Mouse (Mus musculus): ENCODE data around the gene Sh3pxd2a.

Sh3pxd2a gene

DNA sequence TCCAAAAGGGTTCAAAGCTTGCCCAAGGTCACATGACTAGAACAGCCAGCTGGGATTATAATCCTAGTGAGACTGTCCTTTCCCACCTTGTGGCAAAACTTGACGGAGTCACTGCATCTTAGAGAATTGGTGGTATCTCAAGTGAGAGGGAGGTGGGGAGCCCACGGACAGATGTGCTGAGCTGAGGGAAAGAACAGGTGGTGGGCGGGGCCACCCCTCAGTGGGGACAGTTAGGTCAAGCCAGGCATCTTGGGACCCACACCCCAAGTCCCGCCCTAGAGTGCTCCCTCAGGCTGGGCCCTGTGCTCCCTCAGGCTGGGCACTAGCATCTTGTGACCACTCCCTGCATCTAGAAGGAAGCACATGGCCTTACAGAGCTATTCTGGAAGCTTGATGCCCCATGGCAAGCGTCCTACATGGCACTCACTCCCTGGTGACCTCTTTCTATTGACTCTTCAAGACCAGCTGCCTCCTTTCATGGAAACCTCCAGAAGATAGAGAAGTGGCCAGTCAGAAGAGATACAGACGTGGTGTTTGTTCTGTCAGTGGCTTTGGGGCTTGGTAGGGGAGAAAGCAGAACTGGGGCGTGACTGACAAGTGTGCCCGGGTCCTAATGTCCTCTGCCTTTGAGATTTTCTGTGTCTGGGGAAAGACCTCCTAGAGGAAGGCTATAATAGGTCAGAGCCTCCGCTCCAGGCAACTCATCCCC is 24.3 kb downstream of the Sh3pxd2a start:
- WGBS, result 88% methylated on average over 9 of the region's 9 CpGs

DNA sequence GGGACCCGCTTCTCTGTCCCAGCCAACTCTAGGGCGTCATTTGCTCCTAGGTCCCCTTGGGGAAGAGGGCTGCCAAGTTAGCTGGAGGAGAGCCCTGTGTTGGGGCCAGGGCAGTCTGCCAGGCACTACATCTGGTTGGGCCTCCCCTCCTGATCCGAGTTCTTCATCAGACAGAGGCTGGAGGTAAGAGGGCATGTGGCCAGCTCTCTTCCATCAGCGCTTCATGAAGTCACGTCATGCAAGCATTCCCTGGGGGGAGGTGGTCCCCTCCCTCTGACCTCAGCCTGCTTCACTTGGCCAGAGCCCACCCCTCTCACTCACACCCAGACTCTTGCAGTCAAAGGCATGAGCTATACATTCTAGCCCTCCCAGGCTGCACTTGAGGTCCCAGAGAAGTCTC is 25.8 kb downstream of the Sh3pxd2a start:
- WGBS, result 50% methylated on average over 5 of the region's 5 CpGs

- 98% methylated on average over 4 of the region's 4 CpGs for WGBS
Measured at GRCm38 (mm10) chr19:47437040-47437439, 27.2 kb downstream of the Sh3pxd2a start.

DNA sequence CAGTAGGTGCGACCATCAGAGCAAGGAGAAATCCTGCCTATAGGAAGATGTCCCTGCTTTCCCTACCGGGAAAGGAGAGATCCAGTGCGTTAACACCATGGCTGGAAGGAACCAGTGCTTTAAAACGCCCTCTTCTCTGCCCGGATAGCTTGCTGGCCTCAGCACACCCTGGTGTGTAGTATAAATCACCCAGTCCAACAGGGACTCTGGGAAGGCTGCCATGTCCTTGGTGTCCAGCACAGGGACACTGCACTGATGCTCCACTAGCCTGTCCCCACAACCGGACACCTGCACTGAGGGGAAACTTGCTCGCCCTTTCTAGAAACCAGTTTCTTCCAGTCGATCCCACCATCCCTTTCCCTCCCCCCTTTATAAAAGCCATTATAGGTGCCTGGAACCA is 28.0 kb downstream of the Sh3pxd2a start:
- WGBS, result 95% methylated on average over 8 of the region's 8 CpGs

DNA sequence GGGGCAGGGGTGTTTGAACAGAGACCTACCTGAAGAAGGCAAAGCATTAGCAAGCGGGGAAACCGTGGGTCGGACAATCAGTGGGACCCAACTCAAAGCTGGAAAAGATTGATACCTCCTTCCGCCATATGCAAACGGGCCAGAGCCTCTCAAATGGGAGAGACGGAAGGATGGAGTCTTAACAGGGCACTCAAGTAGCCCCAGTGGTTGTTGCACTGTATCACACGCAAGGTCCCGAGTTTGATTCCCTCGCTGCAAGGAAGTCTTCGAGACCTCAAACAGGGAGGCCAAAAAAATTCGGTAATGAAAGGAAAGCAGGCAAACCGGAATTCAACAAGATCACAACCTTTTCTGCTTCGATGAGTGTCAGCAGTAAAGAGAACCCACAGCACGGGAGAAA is 29.5 kb downstream of the Sh3pxd2a start:
- 97% methylated on average over 14 of the region's 14 CpGs for WGBS

GRCm38 (mm10) chr19:47432339-47432738 is 31.9 kb downstream of the Sh3pxd2a start:
- WGBS, result 67% methylated on average over 10 of the region's 10 CpGs

GRCm38 (mm10) chr19:47431189-47431931 is 32.8 kb downstream of the Sh3pxd2a start:
- WGBS, result 89% methylated on average over 11 of the region's 11 CpGs

- WGBS, result 98% methylated on average over 2 of the region's 2 CpGs
Measured at GRCm38 (mm10) chr19:47430160-47430559, 34.0 kb downstream of the Sh3pxd2a start.

- WGBS, result 68% methylated on average over 3 of the region's 3 CpGs
Measured at GRCm38 (mm10) chr19:47429245-47429644, 35.0 kb downstream of the Sh3pxd2a start.

DNA sequence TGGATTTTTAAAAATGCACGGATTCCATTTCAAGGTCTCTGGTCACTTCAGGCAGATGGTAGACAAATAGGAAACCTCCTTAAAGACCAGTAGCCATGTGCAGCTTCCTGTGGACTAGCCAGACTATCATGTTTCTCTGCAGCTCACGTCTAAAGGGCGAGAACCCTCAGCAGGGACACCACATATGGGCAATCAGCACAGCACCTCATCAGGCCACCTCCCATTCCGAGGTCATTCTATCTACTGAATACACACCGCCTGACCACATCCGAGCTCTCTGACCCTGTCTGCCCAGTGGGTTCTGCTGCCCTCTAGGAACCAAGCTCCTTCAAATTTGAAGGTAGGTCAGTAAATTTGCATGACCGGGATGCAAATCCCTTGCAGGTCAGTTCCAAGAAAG is 35.4 kb downstream of the Sh3pxd2a start:
- WGBS, result 78% methylated on average over 7 of the region's 7 CpGs

DNA sequence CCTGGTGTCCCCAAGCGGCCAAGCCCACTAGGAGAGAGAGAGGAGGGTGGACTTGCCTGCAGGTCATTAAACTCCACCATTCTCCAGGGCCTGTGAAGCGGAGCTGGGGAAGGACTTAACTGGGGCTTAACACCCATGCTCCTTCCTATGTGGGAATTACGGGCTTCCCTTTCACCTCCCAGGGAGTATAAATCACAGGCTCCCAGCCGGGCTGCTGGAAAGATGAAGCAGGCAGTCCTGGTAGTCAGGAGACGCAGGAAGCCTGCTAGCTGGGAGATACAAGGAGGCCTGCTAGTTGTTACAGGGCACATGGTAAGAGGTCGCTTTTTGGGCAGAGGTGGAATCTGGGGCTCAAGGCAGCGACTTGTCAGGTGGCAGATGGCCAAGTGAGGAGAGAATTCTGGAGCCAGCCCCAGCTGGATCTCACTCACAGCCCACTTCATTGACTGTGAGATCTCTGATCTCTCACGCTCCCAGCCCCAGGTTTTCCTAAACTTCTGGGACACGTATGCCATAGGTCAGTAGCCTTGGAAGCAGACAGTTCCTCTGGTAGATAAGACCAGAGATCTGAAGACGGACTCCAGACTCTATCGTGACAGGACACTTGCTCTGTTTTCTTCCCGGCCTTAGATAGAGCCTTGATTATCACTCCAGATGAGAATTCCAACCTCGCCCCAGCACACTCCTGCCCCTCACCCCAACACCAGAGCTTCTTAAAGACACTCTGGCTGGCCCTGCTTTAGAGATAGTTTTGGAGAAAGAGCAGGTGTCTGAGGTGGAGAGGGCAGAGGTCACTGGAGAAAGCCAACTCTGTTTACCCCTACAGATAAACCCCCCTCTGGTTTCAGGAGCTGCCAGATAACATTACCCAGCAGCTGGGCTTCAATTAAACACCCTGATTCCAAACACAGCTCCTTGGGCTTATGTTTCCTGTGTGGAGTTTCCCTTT is 36.1 kb downstream of the Sh3pxd2a start:
- WGBS, result 84% methylated on average over 13 of the region's 13 CpGs

- WGBS, result 94% methylated on average over 7 of the region's 7 CpGs
Measured at GRCm38 (mm10) chr19:47423632-47424031, 40.6 kb downstream of the Sh3pxd2a start.

DNA sequence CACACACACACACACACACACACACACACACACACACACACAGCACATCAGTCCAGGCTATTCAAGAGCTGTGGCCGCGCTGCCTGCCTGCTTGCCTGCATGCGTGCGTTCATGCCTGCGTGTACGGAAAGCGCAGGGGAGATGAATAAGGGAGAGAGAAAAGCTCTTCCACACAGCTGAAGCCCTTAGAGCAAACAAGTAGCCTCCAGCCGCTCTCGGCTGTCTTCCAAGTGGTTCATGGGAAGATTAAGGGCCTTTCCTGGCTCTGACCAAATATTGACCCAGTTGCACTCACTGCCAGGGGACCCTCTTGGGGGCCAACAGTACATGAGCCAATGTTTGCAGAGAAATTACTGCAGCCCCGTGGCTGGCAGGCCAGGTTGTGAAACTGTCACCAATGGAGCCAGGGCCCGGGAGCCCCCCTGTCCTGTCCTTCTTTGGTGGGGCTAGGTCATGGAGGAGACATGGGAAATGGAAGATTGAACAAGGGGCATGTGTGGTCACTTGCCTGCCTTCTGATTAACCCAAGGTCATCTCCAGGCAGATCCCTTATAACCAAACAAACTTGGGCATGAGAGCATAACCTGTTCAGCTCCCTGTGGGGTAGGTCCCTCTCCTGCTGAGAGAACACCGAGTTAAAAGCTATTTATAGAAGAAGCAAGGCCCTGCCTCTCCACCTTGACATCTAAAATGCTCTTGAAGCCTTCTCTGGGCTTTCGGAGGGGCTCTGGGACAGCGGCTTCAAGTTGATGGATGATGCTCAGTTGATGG is 42.9 kb downstream of the Sh3pxd2a start:
- 67% methylated on average over 14 of the region's 14 CpGs for WGBS

DNA sequence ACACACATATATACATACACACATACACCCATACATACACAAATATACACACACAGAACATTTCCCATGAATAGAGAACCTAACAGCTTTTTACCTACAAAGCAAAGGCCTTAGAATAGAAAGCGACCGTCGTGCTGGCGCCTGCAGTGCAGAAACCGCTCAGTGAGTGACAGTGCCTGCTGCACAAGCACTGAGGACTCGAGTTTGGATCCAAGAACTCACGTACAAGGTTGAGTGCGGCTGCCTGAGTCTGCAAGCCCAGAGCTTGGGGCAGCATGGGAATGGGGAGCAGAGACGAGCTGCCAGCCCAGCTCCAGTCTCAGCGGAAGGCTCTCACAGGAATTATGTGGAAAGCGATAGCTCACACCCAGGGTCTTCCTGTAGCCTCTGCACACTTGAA is 43.7 kb downstream of the Sh3pxd2a start:
- WGBS, result 57% methylated on average over 11 of the region's 11 CpGs

DNA sequence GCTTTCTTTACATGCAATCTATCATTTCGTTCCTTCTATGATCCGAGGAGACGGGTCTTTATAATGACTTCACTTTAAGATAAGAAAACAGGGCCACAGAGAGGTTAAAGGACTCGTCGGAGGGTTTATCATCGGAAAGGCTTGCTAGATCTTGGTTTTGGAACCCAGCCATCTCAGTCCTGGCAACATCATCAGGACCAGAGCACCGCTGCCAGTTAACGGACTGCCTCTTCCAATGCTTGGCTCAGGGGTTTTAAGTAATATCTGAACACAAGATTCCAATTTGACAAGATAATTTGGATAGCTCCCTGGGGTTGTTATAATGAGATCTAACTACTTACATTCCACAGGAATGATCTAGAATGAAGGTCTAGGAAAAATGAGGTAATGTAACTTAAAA is 45.0 kb downstream of the Sh3pxd2a start:
- 80% methylated on average over 8 of the region's 8 CpGs for WGBS

- 91% methylated on average over 12 of the region's 12 CpGs for WGBS
Measured at GRCm38 (mm10) chr19:47416161-47416560, 48.0 kb downstream of the Sh3pxd2a start.

- 55% methylated on average over 13 of the region's 13 CpGs for WGBS
Measured at GRCm38 (mm10) chr19:47414142-47414905, 49.9 kb downstream of the Sh3pxd2a start.

- WGBS, result 77% methylated on average over 6 of the region's 6 CpGs
Measured at GRCm38 (mm10) chr19:47413458-47414005, 50.7 kb downstream of the Sh3pxd2a start.

DNA sequence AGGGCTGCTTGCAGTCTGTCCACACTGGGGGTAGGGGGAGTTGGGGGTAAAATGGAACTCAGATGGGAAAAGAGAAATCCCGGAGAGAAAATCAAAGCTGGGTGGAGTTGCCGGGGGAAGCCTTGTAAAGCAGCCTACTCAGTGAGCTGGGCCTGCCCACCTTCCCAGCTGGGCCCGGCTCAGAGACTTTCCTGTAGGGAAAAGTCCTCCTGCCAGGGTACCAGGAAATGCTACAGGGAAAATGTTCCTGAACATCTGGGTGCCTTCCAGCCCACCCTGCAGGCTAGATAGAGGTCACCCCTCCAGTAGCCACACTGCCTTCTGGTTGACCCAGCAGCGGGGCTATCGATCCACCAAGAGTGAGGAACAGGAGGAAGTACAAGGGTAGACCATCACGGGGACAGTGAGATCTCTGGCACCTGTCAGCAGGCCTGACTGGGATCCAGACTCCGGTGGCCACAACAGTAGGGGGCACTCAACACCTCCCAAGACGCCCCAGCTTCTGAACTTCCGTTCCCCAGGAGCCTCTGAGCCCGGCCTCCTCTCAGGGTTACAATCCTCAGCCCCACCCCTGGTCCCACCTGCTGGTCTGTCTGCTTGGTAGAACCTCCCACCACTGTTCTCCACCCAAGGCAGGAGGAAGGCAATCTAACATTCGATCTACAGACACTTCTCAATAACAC is 51.5 kb downstream of the Sh3pxd2a start:
- 75% methylated on average over 11 of the region's 11 CpGs for WGBS

- WGBS, result 97% methylated on average over 6 of the region's 6 CpGs
Measured at GRCm38 (mm10) chr19:47410301-47410700, 53.9 kb downstream of the Sh3pxd2a start.

All from cerebral cortex, adult 2 months (tissue).